ENCODE assay signal across 13 mouse cellular contexts in the genomic region with DNA sequence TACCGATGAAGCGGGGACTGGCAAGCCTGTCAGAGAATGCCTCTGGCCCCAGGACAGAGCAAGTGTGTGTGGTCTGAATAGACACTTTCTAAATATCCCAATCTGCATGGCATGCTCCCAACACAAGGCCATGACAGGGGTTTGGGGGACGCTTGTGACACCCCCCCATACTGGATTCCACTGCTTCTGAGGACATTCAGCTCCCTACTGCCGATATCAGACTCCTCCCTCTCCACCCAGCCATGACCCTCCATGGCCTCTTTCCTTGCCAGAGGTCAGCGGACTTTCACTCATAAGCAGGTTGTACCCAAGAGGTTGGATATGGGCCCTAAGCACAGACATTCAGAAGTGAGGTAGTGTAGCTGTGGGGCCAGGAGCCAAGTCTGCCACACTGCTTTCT. TPM values are rescaled to one million over a fixed set of nuclear protein-coding genes. Genes with fewer than 3 reads are reported as not detected.
"Had no signal": no experiment of that assay in that cellular context is flagged by ENCODE, and none has a peak within 500 bp of the region (broad histone marks: within the 10 kb centered on the region; RNA-seq: fewer than 3 reads in every experiment).

No protein-coding gene starts in this region.

- H3K27me3 ChIP-seq: liver, embryonic 15.5 days had no signal

- H3K4me1 ChIP-seq: liver, embryonic 15.5 days had no signal

- H3K36me3 ChIP-seq: liver, embryonic 15.5 days; midbrain, embryonic 10.5 days had no signal

- H3K4me3 ChIP-seq: limb, embryonic 13.5 days; liver, embryonic 15.5 days; midbrain, embryonic 10.5 days had no signal

- H3K9me3 ChIP-seq: limb, embryonic 13.5 days; liver, embryonic 15.5 days; midbrain, embryonic 10.5 days had no signal

- ATAC-seq: midbrain, embryonic 16.5 days had no signal

- DNase-seq: kidney, postnatal 14 days; lung, embryonic 14.5 days; lung, postnatal 10 days; lung, postnatal 4 days; spleen, adult 18-20 months; thymus, adult 18-20 months; thymus, postnatal 14 days had no signal

- H3K27ac ChIP-seq: limb, embryonic 13.5 days; liver, embryonic 15.5 days; midbrain, embryonic 10.5 days had no signal

- H3K4me2 ChIP-seq: limb, embryonic 13.5 days; liver, embryonic 11.5 days; liver, embryonic 15.5 days; lung, embryonic 14.5 days had no signal

- H3K9ac ChIP-seq: limb, embryonic 13.5 days; liver, embryonic 15.5 days; lung, embryonic 14.5 days had no signal

RNA-seq across cellular contexts. Expression of a gene that starts 36.5 kb away (rescaled TPM):
- total RNA-seq: neutrophil, adult 5-6 weeks had no signal
